Comparison of ENCODE assay signal across 28 mouse cellular contexts in genomic region chr8:64389488-64389887, GRCm38 (mm10).
A peak's percentile ranks its signal among the peaks of the same experiment; 100 is the strongest.
DNase-seq lines count a peak whose midpoint lies in the region; ATAC-seq and TF ChIP-seq lines count a peak whose summit lies in the region.
"Had no signal": no experiment of that assay in that cellular context is flagged by ENCODE, and none has a peak within 500 bp of the region (broad histone marks: within the 10 kb centered on the region; RNA-seq: fewer than 3 reads in every experiment).

No protein-coding gene starts in this region.

- peak; percentile 67 for ATAC-seq in limb, embryonic 13.5 days (ENCODE audit: low FRiP score, low read depth)
- ATAC-seq in neural tube, embryonic 15.5 days (ENCODE audit: low FRiP score): 0 out of 2 replicates have a peak, but pooled peaks have one; percentile 21
- ATAC-seq: forebrain, embryonic 15.5 days; hindbrain, postnatal 0 days; intestine, embryonic 15.5 days; midbrain, embryonic 13.5 days had no signal

- TF ChIP-seq CTCF in gastrocnemius, adult 2 months (IDR thresholded peaks at IDR 0.05): no peak

- no peak overlapping the region for H3K9ac ChIP-seq in limb, embryonic 13.5 days
- H3K9ac ChIP-seq in neural tube, embryonic 15.5 days (replicated peaks): no peak overlapping the region
- H3K9ac ChIP-seq: forebrain, embryonic 15.5 days; heart, embryonic 12.5 days; intestine, embryonic 15.5 days; lung, embryonic 15.5 days; midbrain, embryonic 13.5 days; stomach, embryonic 15.5 days had no signal

- H3K27me3 ChIP-seq in limb, embryonic 13.5 days: no peaks in the 10 kb centered on the region
- no peaks in the 10 kb centered on the region for H3K27me3 ChIP-seq in limb, embryonic 10.5 days (ENCODE audit: low read depth, poor library complexity, severe bottlenecking)
- H3K27me3 ChIP-seq in neural tube, embryonic 15.5 days (replicated peaks): no peaks in the 10 kb centered on the region
- H3K27me3 ChIP-seq: forebrain, embryonic 15.5 days; heart, embryonic 12.5 days; intestine, embryonic 15.5 days; lung, embryonic 15.5 days; megakaryocyte, embryonic 14.5 days; midbrain, embryonic 13.5 days; stomach, embryonic 15.5 days had no signal

- H3K4me3 ChIP-seq in limb, embryonic 13.5 days: no peak overlapping the region
- H3K4me3 ChIP-seq in limb, embryonic 10.5 days: no peak overlapping the region
- no peak overlapping the region for H3K4me3 ChIP-seq in gastrocnemius, adult 2 months
- no peak overlapping the region for H3K4me3 ChIP-seq in neural tube, embryonic 15.5 days (replicated peaks)
- H3K4me3 ChIP-seq: forebrain, embryonic 15.5 days; heart, adult 2 months; heart, embryonic 12.5 days; intestine, embryonic 15.5 days; lung, embryonic 15.5 days; megakaryocyte, embryonic 14.5 days; midbrain, embryonic 13.5 days; stomach, embryonic 15.5 days had no signal

- no peaks in the 10 kb centered on the region for H3K9me3 ChIP-seq in limb, embryonic 13.5 days
- H3K9me3 ChIP-seq in limb, embryonic 10.5 days (replicated peaks): no peaks in the 10 kb centered on the region
- H3K9me3 ChIP-seq in neural tube, embryonic 15.5 days (replicated peaks): no peaks in the 10 kb centered on the region
- H3K9me3 ChIP-seq: forebrain, embryonic 15.5 days; heart, embryonic 12.5 days; intestine, embryonic 15.5 days; lung, embryonic 15.5 days; midbrain, embryonic 13.5 days; stomach, embryonic 15.5 days had no signal

- intact Hi-C loops in gastrocnemius, adult 2 months (cut with DNase I): no loop called here
- intact Hi-C loops in gastrocnemius, postnatal 14 days (cut with DNase I; ENCODE audit: low total_unique reads): no loop called here

- no peak overlapping the region for H3K27ac ChIP-seq in limb, embryonic 13.5 days
- no peak overlapping the region for H3K27ac ChIP-seq in limb, embryonic 10.5 days
- H3K27ac ChIP-seq in gastrocnemius, adult 2 months: no peak overlapping the region
- no peak overlapping the region for H3K27ac ChIP-seq in neural tube, embryonic 15.5 days (replicated peaks)
- H3K27ac ChIP-seq: forebrain, embryonic 15.5 days; heart, adult 2 months; hindbrain, postnatal 0 days; intestine, embryonic 15.5 days; lung, embryonic 15.5 days; midbrain, embryonic 13.5 days; stomach, embryonic 15.5 days had no signal

- H3K4me1 ChIP-seq in limb, embryonic 13.5 days: peaks cover 6% of the 10 kb centered on the region
- peaks cover 3% of the 10 kb centered on the region; the same call in 1 of the 2 replicates for H3K4me1 ChIP-seq in limb, embryonic 10.5 days
- H3K4me1 ChIP-seq in neural tube, embryonic 15.5 days: no peaks in the 10 kb centered on the region
- H3K4me1 ChIP-seq: forebrain, embryonic 15.5 days; heart, embryonic 12.5 days; intestine, embryonic 15.5 days; lung, embryonic 15.5 days; megakaryocyte, embryonic 14.5 days; midbrain, embryonic 13.5 days; stomach, embryonic 15.5 days had no signal

- no peaks in the 10 kb centered on the region for H3K36me3 ChIP-seq in limb, embryonic 13.5 days
- H3K36me3 ChIP-seq in limb, embryonic 10.5 days: no peaks in the 10 kb centered on the region
- no peaks in the 10 kb centered on the region for H3K36me3 ChIP-seq in neural tube, embryonic 15.5 days
- H3K36me3 ChIP-seq: forebrain, embryonic 15.5 days; heart, embryonic 12.5 days; intestine, embryonic 15.5 days; lung, embryonic 15.5 days; midbrain, embryonic 13.5 days; stomach, embryonic 15.5 days had no signal

- DNase-seq in limb, embryonic 10.5 days (ENCODE audit: low spot score): no peak
- DNase-seq in gastrocnemius, adult 2 months: peak; percentile 45
- peak; percentile 13 for DNase-seq in gastrocnemius, postnatal 14 days
- DNase-seq in lung, postnatal 4 days: no peak
- no peak for DNase-seq in lung, postnatal 14 days
- DNase-seq: adrenal gland, postnatal 25 days; B cell, adult 2 months; cerebellum, adult 18-20 months; cerebellum, postnatal 14 days; heart, adult 2 months; heart, postnatal 4 days; kidney, adult 8-10 months; kidney, postnatal 10 days; layer of hippocampus, adult 9-11 months; lung, postnatal 36 days; right cerebral cortex, postnatal 14 days; thymus, postnatal 14 days had no signal

- 27% methylated on average over 5 of the region's 5 CpGs for WGBS in limb, embryonic 13.5 days
- 70% methylated on average over 5 of the region's 5 CpGs for WGBS in limb, embryonic 10.5 days
- WGBS in neural tube, embryonic 15.5 days: 38% methylated on average over 5 of the region's 5 CpGs

- H3K4me2 ChIP-seq in limb, embryonic 13.5 days (replicated peaks): no peak overlapping the region
- no peak overlapping the region for H3K4me2 ChIP-seq in neural tube, embryonic 15.5 days
- H3K4me2 ChIP-seq: forebrain, embryonic 15.5 days; heart, embryonic 12.5 days; intestine, embryonic 15.5 days; liver, embryonic 11.5 days; lung, embryonic 15.5 days; midbrain, embryonic 13.5 days; stomach, embryonic 15.5 days had no signal

Comparison
In these comparisons a context has a peak if more than half of its experiments do, and no peak if none do; other contexts are left out.
1. DNase-seq: peak in gastrocnemius, adult 2 months (single experiment) and gastrocnemius, postnatal 14 days (single experiment); none in limb, embryonic 10.5 days (single experiment), lung, postnatal 4 days (0 of 2) and lung, postnatal 14 days (single experiment).